Comparison of ENCODE assay signal across 32 mouse cellular contexts in genomic region chr1:135483971-135484370, GRCm38 (mm10).
"Had no signal": no experiment of that assay in that cellular context is flagged by ENCODE, and none has a peak within 500 bp of the region (broad histone marks: within the 10 kb centered on the region; RNA-seq: fewer than 3 reads in every experiment).

No protein-coding gene starts in this region.

- H3K27me3 ChIP-seq: limb, embryonic 12.5 days; limb, embryonic 13.5 days; limb, embryonic 15.5 days; liver, embryonic 12.5 days; liver, embryonic 13.5 days; liver, embryonic 15.5 days; lung, embryonic 15.5 days; megakaryocyte, embryonic 14.5 days; midbrain, embryonic 12.5 days; midbrain, embryonic 13.5 days; midbrain, embryonic 15.5 days; neural tube, embryonic 12.5 days had no signal

- H3K27ac ChIP-seq: limb, embryonic 10.5 days; limb, embryonic 12.5 days; limb, embryonic 13.5 days; limb, embryonic 15.5 days; liver, embryonic 12.5 days; liver, embryonic 13.5 days; liver, embryonic 14.5 days; liver, embryonic 15.5 days; lung, embryonic 15.5 days; macrophage; midbrain, embryonic 10.5 days; midbrain, embryonic 12.5 days; midbrain, embryonic 13.5 days; midbrain, embryonic 15.5 days; neural tube, embryonic 12.5 days had no signal

- H3K9me3 ChIP-seq: limb, embryonic 10.5 days; limb, embryonic 15.5 days; liver, embryonic 12.5 days; liver, embryonic 13.5 days; liver, embryonic 15.5 days; lung, embryonic 15.5 days; midbrain, embryonic 12.5 days; midbrain, embryonic 13.5 days; midbrain, embryonic 15.5 days; neural tube, embryonic 12.5 days had no signal

- H3K36me3 ChIP-seq: limb, embryonic 15.5 days; liver, embryonic 13.5 days; liver, embryonic 15.5 days; lung, embryonic 15.5 days; midbrain, embryonic 15.5 days had no signal

- H3K4me3 ChIP-seq: limb, embryonic 10.5 days; limb, embryonic 12.5 days; limb, embryonic 13.5 days; limb, embryonic 15.5 days; liver, embryonic 12.5 days; liver, embryonic 13.5 days; liver, embryonic 15.5 days; lung, embryonic 15.5 days; megakaryocyte, embryonic 14.5 days; midbrain, embryonic 10.5 days; midbrain, embryonic 12.5 days; midbrain, embryonic 13.5 days; midbrain, embryonic 15.5 days; myocyte; neural tube, embryonic 12.5 days had no signal

- H3K9ac ChIP-seq: limb, embryonic 12.5 days; limb, embryonic 13.5 days; limb, embryonic 15.5 days; liver, embryonic 12.5 days; liver, embryonic 13.5 days; liver, embryonic 14.5 days; liver, embryonic 15.5 days; liver, postnatal 0 days; lung, embryonic 14.5 days; lung, embryonic 15.5 days; midbrain, embryonic 12.5 days; midbrain, embryonic 13.5 days; midbrain, embryonic 15.5 days; neural tube, embryonic 12.5 days had no signal

- H3K4me2 ChIP-seq: limb, embryonic 12.5 days; limb, embryonic 13.5 days; limb, embryonic 15.5 days; liver, embryonic 11.5 days; liver, embryonic 12.5 days; liver, embryonic 13.5 days; liver, embryonic 15.5 days; lung, embryonic 14.5 days; lung, embryonic 15.5 days; midbrain, embryonic 11.5 days; midbrain, embryonic 12.5 days; midbrain, embryonic 13.5 days; midbrain, embryonic 15.5 days; neural tube, embryonic 12.5 days had no signal

- H3K4me1 ChIP-seq: limb, embryonic 15.5 days; liver, embryonic 12.5 days; liver, embryonic 13.5 days; liver, embryonic 15.5 days; lung, embryonic 15.5 days; midbrain, embryonic 12.5 days; midbrain, embryonic 13.5 days; midbrain, embryonic 15.5 days; neural tube, embryonic 12.5 days had no signal

- DNase-seq: left cerebral cortex, postnatal 4 days; liver; liver, embryonic 13.5 days; liver, postnatal 0 days; lung, adult 18-20 months; lung, adult 2 months; lung, embryonic 14.5 days; lung, postnatal 10 days; lung, postnatal 14 days; lung, postnatal 36 days; lung, postnatal 4 days; midbrain, embryonic 14.5 days had no signal

- ATAC-seq: liver, embryonic 12.5 days; liver, postnatal 0 days; lung, postnatal 0 days; midbrain, embryonic 13.5 days; midbrain, embryonic 15.5 days; midbrain, embryonic 16.5 days had no signal
